Mouse (Mus musculus): ENCODE results near the gene H2afb3. TPM values are rescaled to one million over a fixed set of nuclear protein-coding genes. Genes with fewer than 3 reads are reported as not detected.

The H2afb3 gene
- polyA plus RNA-seq, 1 experiment from 2014 or later = not detected

Other genes with a start within 250 kb of the H2afb3 start
- 3.6 and 5.8 TPM in 2 replicates for gene Pcdh11x, start 22.8 kb downstream of the H2afb3 start, polyA plus RNA-seq (2014; fragmentation: Nextera tagmentation; extraction: Ambion mirVana)

Data from heart, embryonic 11.5 days (tissue).